Mouse (Mus musculus) skeletal muscle tissue, adult 2 months (tissue): ENCODE measurements around the gene Cd300ld5.
"Not testable (repeated sequence)": the region's sequence is repeated elsewhere in the genome, so short reads cannot be mapped to it uniquely, and the experiment has no call there.

ENCODE experiments used
- DNase-seq: peaks from one replicate; pipeline ENCODE4 v3.0.0-alpha.2; 2012; ENCODE audit warnings: low read depth, low spot score

Cd300ld5 gene

GRCm38 (mm10) chr11:115049282-115049895, 11.8 kb upstream of the Cd300ld5 start:
- no peak for DNase-seq

GRCm38 (mm10) chr11:115048259-115048658, 10.7 kb upstream of the Cd300ld5 start, which contains the start of gene Cd300ld3:
Gene Cd300ld3, minus strand, starts transcription at chr11:115048409.
- DNase-seq, result peak; percentile 39

GRCm38 (mm10) chr11:115026912-115027311, 10.7 kb downstream of the Cd300ld5 start, which contains the start of gene Cd300ld4:
Gene Cd300ld4, minus strand, starts transcription at chr11:115027012.
- DNase-seq, result not testable (repeated sequence)

DNA sequence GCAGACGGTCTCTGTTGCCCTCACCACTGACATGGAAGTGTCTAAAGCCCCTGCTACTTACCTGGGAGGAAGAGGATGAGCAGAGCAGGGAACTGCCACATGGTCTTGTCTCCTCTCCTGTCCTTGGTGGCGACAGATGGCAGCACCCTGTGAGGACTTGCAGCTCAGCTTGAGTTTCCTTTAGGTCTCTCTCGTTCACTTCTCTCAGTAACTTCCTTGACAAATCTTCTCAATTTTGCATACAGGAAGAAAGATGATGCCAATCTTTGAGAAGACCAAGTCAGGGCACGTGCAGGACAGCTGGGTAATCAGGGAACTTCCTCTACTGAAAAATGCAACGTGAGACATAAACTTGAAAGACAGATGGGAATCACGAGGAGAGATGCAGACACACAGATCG, 21.5 kb downstream of the Cd300ld5 start, which contains the start of gene Cd300ld2:
Gene Cd300ld2, minus strand, starts transcription at position 101 of the 400 bp plus-strand sequence.
- not testable (repeated sequence) for DNase-seq

DNA sequence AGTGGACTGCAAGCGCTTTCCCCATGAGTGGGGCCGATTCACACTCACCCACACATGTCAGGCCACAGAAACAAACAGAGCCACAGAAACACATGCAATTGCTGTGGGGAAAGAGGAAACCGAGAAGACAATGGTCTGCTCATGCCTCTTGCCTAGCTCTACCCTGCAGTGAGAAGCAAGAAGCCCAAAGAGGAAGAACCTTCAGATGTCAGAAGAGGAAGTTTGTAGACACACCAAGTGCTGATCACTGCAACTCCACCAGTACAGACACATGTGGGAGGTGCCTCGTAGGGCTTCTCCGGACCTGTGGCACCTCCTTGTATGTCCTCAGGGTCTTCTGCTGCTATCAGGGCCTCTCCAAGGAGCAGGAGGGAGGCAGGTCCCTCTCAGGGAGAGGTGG, 33.5 kb downstream of the Cd300ld5 start:
- DNase-seq, result no peak

GRCm38 (mm10) chr11:115001474-115002040, 36.0 kb downstream of the Cd300ld5 start, which contains the start of gene Cd300c2:
Gene Cd300c2, minus strand, starts transcription at chr11:115001880.
- DNase-seq, result no peak

DNA sequence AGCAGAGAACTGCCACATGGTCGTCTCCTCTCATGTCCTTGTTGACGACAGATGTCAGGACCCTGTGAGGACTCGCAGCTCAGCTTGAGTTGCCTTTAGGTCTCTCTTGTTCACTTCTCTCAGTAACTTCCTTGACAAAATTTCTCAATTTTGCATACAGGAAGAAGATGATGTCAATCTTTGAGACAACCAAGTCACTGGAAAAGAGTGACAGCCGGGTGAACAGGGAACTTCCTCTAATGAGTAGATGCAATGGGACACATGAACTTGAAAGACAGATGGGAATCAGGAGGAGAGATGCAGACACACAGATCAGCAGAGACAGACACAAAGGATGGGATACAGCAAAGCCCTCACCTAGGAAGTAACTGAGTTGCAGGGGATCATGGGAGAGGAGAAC, 47.8 kb downstream of the Cd300ld5 start, which contains the start of gene Cd300ld:
Gene Cd300ld, minus strand, starts transcription at position 130 of the 400 bp plus-strand sequence.
- DNase-seq, result no peak

GRCm38 (mm10) chr11:114981866-114982265, 55.7 kb downstream of the Cd300ld5 start:
- no peak for DNase-seq
